Mouse (Mus musculus): Measurements from ENCODE around the gene Dner. TPM values are rescaled to one million over a fixed set of nuclear protein-coding genes. Genes with fewer than 3 reads are reported as not detected.
A peak's percentile ranks its signal among the peaks of the same experiment; 100 is the strongest.

Gene Dner
- polyA plus RNA-seq, 1 experiment = not detected

DNA sequence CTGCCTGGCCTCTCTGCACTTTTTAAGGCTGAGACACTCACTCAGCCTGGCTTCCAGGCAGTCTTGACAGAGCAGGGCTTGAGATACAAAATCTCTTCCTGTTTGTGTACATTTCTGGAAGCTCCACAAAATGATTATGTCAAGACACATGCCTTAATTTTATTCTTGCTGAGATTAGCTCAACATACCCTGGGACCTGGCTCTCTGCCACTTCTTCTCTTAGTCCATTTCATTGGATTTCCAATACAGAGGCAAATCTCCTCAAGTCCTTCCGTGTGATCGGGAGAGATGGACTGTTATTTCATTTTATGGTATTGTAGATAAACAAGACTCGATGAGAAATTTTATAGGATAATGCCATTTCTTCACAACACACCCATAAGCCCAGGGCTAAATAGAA, 84.7 kb downstream of the Dner start:
- Histone ChIP-seq H3K4me1 (ENCODE audit: control insufficient read depth, insufficient read depth, insufficient read length, low read length) (0 out of 2 replicates have a peak, but pooled peaks cover 2% of the 10 kb centered on the region), H3K27ac (replicated peaks; ENCODE audit: low read depth, low read length) (no peak overlapping the region), H3K4me3 (ENCODE audit: insufficient read depth, low read depth, low read length) (no peak overlapping the region)

DNA sequence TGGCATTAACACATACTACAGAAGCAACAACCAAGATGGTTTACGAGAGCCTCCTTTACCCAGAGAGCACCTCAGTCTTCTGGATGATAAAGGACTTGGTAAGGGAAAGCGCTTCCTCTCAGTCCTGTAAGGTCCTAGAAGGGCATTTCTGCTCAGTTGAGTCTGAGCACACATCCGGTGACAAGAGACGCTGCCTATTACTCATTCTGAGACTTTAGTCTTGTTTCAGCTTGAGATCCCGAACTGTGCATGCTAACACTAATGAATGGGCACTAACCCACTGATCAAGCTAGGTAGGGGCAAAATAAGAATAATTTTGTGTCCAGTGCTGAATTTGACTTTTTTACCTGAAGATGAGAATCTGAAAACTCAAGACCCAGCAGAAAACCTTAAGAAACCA, 97.0 kb downstream of the Dner start:
- Histone ChIP-seq H3K4me1 (ENCODE audit: control insufficient read depth, insufficient read depth, insufficient read length, low read length) (no peaks in the 10 kb centered on the region), H3K27ac (replicated peaks; ENCODE audit: low read depth, low read length) (no peak overlapping the region), H3K4me3 (ENCODE audit: insufficient read depth, low read depth, low read length) (no peak overlapping the region)

DNA sequence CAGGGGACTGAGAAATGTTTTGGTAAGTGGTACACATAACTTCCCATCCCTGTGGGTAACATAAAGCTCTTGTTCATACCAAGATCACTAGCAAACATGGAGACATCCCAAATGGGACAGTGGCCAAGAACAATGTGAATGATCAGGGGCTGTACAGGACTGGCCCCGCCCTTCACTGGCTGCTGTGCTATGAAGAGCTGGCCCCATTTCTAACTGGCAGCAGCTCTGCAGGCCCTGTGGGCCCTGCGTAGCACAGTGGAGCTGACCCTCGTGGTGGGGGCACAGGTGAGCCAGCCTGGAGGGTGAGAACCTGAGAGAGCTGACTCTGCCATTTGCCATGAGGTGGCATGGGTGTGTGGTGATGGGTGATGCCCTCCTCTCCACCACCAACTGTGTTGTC, 100.0 kb downstream of the Dner start:
- Histone ChIP-seq H3K27ac (replicated peaks; ENCODE audit: low read depth, low read length) (no peak overlapping the region), H3K4me1 (ENCODE audit: control insufficient read depth, insufficient read depth, insufficient read length, low read length) (no peaks in the 10 kb centered on the region), H3K4me3 (ENCODE audit: insufficient read depth, low read depth, low read length) (no peak overlapping the region)

DNA sequence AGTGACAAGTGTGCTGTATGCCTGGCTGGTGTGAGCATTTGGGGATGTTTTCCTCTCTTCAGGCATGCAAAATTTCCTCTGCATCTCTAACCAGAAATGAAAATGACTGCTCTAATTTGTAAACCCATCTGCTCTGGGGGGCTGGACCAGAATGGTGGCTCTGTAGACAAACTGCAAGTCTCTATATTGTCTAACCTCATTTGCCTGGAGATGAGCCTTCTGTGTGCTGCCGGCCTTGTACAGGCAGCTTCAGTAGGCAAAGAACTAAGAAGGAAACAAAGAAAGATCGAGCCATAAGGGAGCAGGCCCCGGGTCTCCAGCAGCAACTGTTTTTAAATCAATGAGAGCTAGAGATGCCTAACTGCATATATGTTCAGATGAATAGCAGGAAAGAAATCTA, 103.6 kb downstream of the Dner start:
- H3K4me1 ChIP-seq (ENCODE audit: control insufficient read depth, insufficient read depth, insufficient read length, low read length) = no peaks in the 10 kb centered on the region
- H3K4me3 ChIP-seq (ENCODE audit: insufficient read depth, low read depth, low read length) = no peak overlapping the region
- H3K27ac ChIP-seq (replicated peaks; ENCODE audit: low read depth, low read length) = no peak overlapping the region

DNA sequence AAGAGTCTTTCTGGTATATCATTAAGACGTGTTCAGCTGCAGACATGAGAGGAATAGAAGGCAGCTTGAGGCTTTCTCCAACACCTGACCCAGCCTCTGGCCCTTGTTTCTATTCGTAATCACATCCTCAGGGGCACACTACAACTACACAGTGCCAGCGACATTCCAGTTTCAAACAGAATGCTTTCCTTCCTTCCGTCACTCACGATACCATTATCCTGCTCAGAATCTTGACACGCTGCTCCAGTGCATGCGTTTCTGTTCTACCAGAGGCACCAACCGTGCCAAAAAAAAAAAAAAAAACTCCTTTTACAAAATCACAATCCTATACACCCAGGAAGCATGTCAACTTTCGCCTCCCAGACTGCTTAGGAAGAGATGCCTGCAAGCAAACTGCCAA, 105.5 kb downstream of the Dner start:
- Histone ChIP-seq H3K4me1 (ENCODE audit: control insufficient read depth, insufficient read depth, insufficient read length, low read length) (no peaks in the 10 kb centered on the region), H3K27ac (replicated peaks; ENCODE audit: low read depth, low read length) (no peak overlapping the region), H3K4me3 (ENCODE audit: insufficient read depth, low read depth, low read length) (no peak overlapping the region)

DNA sequence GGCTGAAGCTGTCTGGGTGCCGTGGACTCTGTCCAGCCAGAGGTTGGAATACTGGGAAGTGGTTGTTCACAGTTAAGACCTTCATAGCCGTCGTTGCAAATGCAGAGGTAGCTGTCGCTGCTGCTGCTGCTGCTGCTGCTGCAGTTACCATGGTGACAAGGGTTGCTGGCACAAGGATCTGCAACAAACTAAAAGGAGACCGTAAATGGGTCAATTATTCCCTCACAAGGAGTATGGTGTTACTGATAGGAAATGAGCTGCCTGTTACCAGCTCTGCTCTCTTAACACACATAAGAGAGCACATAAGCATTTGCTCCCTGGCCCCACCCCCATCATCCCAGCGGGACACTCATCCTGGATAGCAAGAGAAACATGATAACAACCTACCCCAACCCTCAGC, 110.6 kb downstream of the Dner start:
- Histone ChIP-seq H3K27ac (replicated peaks; ENCODE audit: low read depth, low read length) (no peak overlapping the region), H3K4me1 (ENCODE audit: control insufficient read depth, insufficient read depth, insufficient read length, low read length) (no peaks in the 10 kb centered on the region), H3K4me3 (ENCODE audit: insufficient read depth, low read depth, low read length) (no peak overlapping the region)

DNA sequence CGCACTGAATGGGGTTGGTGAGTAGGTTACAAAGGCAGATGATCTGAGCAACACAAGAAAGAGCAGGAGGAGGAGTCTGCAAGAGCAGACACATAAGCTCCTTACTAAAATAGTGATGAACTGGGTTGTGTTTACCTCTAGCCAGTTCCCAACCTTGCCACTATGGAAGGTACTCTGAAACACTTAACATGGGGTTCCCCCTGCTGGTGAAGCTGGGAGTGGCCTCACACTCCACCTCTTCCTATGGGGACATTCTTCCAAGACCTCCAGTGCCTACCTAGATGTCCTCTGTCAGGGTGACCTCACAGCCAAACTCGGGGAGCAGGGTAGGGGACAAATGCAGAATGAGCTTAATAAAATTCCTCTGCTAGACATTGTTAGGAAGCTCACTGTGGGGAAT, 114.2 kb downstream of the Dner start:
- Histone ChIP-seq H3K27ac (replicated peaks; ENCODE audit: low read depth, low read length) (no peak overlapping the region), H3K4me3 (ENCODE audit: insufficient read depth, low read depth, low read length) (no peak overlapping the region), H3K4me1 (ENCODE audit: control insufficient read depth, insufficient read depth, insufficient read length, low read length) (no peaks in the 10 kb centered on the region)

DNA sequence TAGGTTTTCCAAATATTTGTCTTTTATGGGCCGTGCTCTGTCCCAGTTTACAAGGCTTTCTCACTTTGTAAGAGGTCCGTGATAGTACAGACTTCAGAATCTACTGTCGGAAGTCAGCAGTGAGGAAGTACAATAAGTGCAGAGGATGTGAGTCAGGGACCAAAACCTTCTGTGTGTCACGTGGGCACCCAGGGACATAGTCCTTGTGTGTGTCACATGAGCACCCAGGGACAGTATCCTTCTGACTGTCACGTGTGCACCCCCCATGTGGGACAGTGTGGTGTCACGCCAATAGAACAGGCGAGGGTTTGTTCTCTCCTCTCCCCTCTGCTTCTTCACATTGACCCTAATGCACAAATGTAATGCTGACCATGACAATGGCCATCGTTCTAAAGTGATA, 134.2 kb downstream of the Dner start:
- Histone ChIP-seq H3K4me1 (ENCODE audit: control insufficient read depth, insufficient read depth, insufficient read length, low read length) (no peaks in the 10 kb centered on the region), H3K27ac (replicated peaks; ENCODE audit: low read depth, low read length) (peak overlapping the region; percentile 47; the same call in 1 of the 2 replicates), H3K4me3 (ENCODE audit: insufficient read depth, low read depth, low read length) (no peak overlapping the region)

DNA sequence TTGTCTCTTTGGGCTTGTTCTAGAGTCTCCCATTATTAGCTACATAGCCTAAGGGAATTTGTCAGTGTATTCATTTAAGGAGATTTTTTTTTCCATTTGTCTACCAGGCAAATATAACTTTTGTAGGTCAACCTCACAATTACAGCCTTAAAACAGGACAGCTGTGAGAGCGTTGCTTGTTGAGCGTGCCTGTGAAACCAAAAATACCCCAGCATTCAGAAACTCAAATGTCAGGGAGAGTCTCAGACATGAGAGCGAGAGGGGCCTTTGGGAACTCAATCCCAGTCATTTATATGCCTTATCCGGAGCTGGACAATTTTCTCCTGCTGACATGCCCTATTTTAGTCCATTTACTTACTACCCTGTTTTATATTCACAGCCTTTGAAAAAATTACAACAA, 134.6 kb downstream of the Dner start:
- H3K27ac ChIP-seq (replicated peaks; ENCODE audit: low read depth, low read length) = no peak overlapping the region
- H3K4me1 ChIP-seq (ENCODE audit: control insufficient read depth, insufficient read depth, insufficient read length, low read length) = no peaks in the 10 kb centered on the region
- no peak overlapping the region for H3K4me3 ChIP-seq (ENCODE audit: insufficient read depth, low read depth, low read length)

DNA sequence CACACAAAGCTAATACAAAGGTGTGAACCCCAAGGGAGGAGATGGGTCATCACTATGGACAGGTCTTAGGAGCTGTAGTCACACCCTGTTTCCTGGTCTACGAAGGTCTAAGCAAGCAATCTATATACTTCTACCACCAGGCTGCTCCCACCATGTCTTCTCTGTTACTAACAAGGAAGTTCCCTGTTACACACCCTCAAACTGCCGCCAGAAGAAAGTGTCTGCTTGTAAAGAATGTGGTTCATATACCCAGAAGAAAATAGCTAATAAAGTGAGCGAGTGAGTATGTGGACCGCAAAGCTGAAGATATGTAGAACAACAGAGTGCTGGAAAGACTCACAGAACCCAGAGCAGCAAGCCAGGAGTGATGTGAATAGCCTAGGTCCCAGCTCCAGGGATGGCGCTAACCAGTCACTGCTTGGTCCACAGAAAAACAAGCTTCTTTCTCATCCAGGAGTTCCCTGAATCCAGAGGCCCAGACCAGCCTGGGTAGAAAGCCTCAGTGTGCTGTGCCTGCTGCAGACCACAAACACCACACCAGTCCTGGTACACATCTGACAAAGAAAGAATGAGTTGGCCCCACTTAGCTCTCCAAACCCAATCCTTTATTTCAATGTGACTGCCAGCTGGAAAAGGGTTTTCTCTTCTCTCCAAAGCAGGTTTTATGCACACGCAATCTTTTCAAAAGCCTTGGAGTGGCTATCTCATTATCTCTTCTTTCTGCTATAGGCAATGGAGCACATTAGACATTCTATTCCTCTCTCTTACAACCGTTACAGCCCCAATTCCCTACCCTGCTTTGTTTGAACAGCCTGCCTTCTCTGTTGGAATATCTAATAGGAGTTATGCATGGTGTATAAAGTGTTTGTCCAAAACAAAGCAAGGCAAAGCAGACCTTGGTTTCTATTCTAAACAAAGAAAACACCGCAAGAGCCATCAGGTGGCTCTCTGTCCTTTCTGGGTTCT, 139.2 kb downstream of the Dner start:
- Histone ChIP-seq H3K4me3 (ENCODE audit: insufficient read depth, low read depth, low read length) (no peak overlapping the region), H3K4me1 (ENCODE audit: control insufficient read depth, insufficient read depth, insufficient read length, low read length) (no peaks in the 10 kb centered on the region), H3K27ac (replicated peaks; ENCODE audit: low read depth, low read length) (no peak overlapping the region)

DNA sequence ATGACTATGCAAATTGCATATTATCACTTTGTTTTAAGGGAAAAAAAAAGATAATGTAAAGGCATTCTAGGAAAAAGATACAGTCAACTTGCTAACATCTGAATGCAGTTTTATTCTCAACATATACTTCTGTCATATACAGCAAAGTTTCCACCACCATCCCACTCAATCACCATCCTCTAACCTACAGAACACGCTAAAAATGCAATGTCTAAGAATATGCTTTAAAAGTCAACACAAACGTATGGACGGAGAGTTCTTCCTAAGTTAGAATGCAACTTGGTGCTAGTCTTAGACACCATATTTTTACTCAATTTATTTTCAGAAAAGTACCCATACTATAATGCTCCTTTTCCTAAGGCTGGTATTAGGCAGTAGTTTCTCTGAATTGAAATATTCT, 144.0 kb downstream of the Dner start:
- H3K27ac ChIP-seq (replicated peaks; ENCODE audit: low read depth, low read length) = no peak overlapping the region
- H3K4me3 ChIP-seq (ENCODE audit: insufficient read depth, low read depth, low read length) = no peak overlapping the region

DNA sequence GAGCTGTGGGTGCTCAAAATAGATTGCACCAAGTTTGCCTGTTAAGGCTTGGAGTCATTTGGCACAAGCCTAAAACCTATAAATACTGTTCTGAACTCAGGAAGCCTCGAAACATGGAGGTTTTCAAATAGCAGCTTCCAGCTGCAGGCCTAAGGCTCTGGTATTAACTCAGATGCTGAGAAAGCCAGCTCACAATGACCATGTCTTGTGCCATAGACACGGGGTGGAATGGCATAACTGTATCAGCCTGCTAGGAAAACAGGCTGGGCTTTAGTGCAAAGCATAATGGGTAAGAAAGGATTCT, 146.0 kb downstream of the Dner start:
- Histone ChIP-seq H3K4me3 (ENCODE audit: insufficient read depth, low read depth, low read length) (no peak overlapping the region), H3K4me1 (ENCODE audit: control insufficient read depth, insufficient read depth, insufficient read length, low read length) (no peaks in the 10 kb centered on the region), H3K27ac (replicated peaks; ENCODE audit: low read depth, low read length) (no peak overlapping the region)

More for the DNA sequence above, 144.0 kb downstream of the Dner start:
- no peaks in the 10 kb centered on the region for H3K4me1 ChIP-seq (ENCODE audit: control insufficient read depth, insufficient read depth, insufficient read length, low read length)

DNA sequence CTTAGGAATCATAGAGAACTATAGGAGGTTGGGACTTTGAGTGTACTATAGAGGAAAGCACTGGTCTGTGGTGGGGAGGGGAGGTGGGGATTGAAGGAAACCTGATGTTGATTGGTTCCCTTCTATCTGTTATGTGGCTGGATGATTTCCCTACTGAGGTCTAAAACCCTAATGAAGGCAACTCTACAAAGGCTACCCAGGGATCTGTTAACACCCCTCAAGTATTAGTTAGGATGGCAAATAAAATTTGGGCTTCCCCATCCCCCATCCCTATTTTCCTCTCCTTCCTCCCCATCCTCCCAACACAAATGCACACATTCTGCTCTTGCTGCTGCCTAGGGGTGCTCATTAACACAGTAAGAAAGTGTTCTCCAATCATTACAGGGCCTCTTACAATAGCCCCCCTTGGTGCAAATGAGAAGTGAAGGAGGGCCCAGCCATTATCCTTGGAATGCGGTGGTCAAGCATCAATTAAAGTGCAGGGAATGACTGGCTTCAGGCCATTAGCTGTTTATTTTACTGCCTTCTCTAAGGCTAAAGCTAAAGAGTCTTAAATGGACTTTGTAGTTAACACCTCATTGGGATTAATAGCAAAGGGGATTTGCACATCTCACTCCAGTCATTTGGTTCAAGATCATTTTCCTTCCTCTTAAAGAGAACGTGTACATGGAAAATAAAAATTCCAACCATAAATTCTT, 146.5 kb downstream of the Dner start:
- Histone ChIP-seq H3K4me3 (ENCODE audit: insufficient read depth, low read depth, low read length) (no peak overlapping the region), H3K4me1 (ENCODE audit: control insufficient read depth, insufficient read depth, insufficient read length, low read length) (no peaks in the 10 kb centered on the region), H3K27ac (replicated peaks; ENCODE audit: low read depth, low read length) (no peak overlapping the region)

DNA sequence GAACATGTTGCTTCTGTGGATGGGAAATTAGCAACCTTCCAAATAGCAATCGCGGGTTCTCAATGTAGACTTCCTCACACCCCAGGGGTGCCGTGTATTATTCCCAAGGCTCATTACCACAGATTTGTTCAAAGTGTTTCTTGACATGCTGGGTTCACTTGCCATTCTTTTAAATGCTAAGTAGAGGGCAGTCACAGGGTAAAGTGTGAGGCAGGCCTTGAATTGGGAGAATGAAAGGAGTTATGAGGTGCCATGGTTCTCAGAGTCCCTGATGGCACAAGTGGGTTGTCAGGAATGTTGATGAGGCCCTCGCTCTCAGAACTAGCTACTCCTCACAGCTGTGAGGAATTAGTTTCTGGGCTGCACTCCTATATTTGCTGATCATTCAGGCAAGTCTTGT, 160.0 kb downstream of the Dner start:
- no peak overlapping the region for H3K27ac ChIP-seq (replicated peaks; ENCODE audit: low read depth, low read length)
- H3K4me3 ChIP-seq (ENCODE audit: insufficient read depth, low read depth, low read length) = no peak overlapping the region
- H3K4me1 ChIP-seq (ENCODE audit: control insufficient read depth, insufficient read depth, insufficient read length, low read length) = no peaks in the 10 kb centered on the region

DNA sequence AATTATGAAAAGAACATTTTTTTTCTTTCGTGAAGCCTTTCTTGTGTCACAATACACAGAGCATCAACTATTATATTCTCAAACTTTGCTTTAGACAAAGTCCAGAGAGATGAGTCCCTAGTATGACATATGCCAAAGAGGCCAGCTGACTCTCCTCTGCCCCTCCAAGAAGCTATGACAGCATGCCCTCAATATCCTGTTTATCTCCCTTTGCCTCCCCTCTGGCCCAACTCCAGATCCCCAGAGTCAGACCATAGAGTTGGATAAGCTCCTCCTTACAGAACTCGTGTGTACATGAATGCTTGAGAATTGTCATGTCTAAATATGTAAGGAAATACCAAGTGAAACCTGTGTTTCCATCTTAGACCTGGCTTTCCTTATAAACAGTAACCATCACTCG, 170.5 kb downstream of the Dner start:
- Histone ChIP-seq H3K4me3 (ENCODE audit: insufficient read depth, low read depth, low read length) (no peak overlapping the region), H3K27ac (replicated peaks; ENCODE audit: low read depth, low read length) (no peak overlapping the region), H3K4me1 (ENCODE audit: control insufficient read depth, insufficient read depth, insufficient read length, low read length) (no peaks in the 10 kb centered on the region)

DNA sequence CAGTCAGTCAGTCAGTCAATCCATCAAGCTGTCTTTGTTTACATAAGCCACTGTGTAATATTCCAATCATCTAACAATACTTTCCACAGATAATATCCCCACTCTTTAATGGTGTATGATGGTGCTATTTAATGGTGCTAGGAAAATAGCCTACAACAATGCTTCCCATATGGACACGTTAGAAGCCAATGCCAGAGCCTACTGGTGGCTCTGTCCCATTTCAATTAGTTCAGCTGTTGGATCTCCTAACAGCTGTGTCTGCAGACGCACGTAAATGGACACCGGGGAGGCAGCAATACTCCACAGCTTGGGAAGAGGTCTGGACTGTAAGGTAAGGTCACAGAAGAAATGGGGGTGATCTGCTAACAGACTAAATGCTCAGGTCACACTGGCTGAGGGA, 171.6 kb downstream of the Dner start:
- Histone ChIP-seq H3K27ac (replicated peaks; ENCODE audit: low read depth, low read length) (no peak overlapping the region), H3K4me1 (ENCODE audit: control insufficient read depth, insufficient read depth, insufficient read length, low read length) (no peaks in the 10 kb centered on the region), H3K4me3 (ENCODE audit: insufficient read depth, low read depth, low read length) (no peak overlapping the region)
